Mouse (Mus musculus): ENCODE results near the gene Cabin1. TPM values are rescaled to one million over a fixed set of nuclear protein-coding genes. Genes with fewer than 3 reads are reported as not detected.

Gene Cabin1
- total and polyA plus RNA-seq, 3 experiments, result 27.2 to 115 (median 54.9) TPM

DNA sequence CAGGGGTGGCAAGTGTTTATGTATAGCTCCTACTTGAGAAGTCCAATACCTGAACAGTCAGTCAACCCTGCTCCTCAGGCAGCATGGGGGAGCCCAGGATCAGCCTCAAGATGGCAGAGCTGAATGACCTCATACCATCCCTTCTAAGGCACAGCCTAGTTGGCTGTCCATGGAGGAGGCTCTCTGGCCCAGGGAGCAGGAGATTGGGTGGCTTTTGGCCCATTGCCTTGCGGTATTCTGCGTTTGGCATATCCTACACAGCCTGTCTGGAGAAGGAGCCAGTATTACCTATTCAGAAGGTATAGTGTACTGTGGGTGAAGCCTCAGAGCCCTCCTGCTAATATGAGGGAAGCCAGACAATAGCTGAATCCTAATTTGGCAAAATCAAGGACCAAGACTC, 68.6 kb downstream of the Cabin1 start:
- H3K27ac ChIP-seq (ENCODE audit: control insufficient read depth, low read depth, low read length), result no peak overlapping the region
- no peaks in the 10 kb centered on the region for H3K27me3 ChIP-seq (ENCODE audit: control insufficient read depth in 1 of 2, insufficient read depth in 2 of 2, low read length in 2 of 2)
- H3K36me3 ChIP-seq (ENCODE audit: control insufficient read depth in 1 of 2, insufficient read depth in 2 of 2, low read length in 2 of 2), result peaks cover 13 to 25% of the 10 kb centered on the region in 2 experiments
- H3K9ac ChIP-seq (ENCODE audit: control insufficient read depth, low read depth, low read length, poor library complexity, severe bottlenecking), result no peak overlapping the region
- DNase-seq (ENCODE audit: low read depth, low spot score), result no peak
- no peak for TF ChIP-seq ELF1 (IDR thresholded peaks at IDR 0.05; ENCODE audit: low read depth, low read length)
- no peak for TF ChIP-seq KAT2A (conservative IDR thresholded peaks at IDR 0.05; ENCODE audit: low read depth, low read length)
- TF ChIP-seq CHD1 (IDR thresholded peaks at IDR 0.05; ENCODE audit: low read depth, low read length), result no peak
- TF ChIP-seq GATA1 (IDR thresholded peaks at IDR 0.05; ENCODE audit: low read depth, low read length), result no peak
- no peak for TF ChIP-seq EP300 (IDR thresholded peaks at IDR 0.05; ENCODE audit: low read depth in 1 of 2, low read length in 2 of 2)
- no peak for TF ChIP-seq GABPA (IDR thresholded peaks at IDR 0.05; ENCODE audit: low read depth, low read length)
- no peak for TF ChIP-seq UBTF (IDR thresholded peaks at IDR 0.05; ENCODE audit: borderline replicate concordance, insufficient read depth, low read depth, low read length)
- TF ChIP-seq RAD21 (IDR thresholded peaks at IDR 0.05; ENCODE audit: low read depth, low read length), result no peak
- no peak for TF ChIP-seq POLR2AphosphoS5 (IDR thresholded peaks at IDR 0.05; ENCODE audit: borderline replicate concordance, low read depth, low read length)
- TF ChIP-seq MAFK (IDR thresholded peaks at IDR 0.05; ENCODE audit: borderline replicate concordance, low read depth, low read length), result no peak
- no peak for TF ChIP-seq SMC3 (IDR thresholded peaks at IDR 0.05; ENCODE audit: low read depth, low read length)
- TF ChIP-seq MYC (IDR thresholded peaks at IDR 0.05; ENCODE audit: low read depth, low read length), result no peak
- TF ChIP-seq TCF12 (IDR thresholded peaks at IDR 0.05; ENCODE audit: low read depth, low read length), result no peak
- TF ChIP-seq MAZ (IDR thresholded peaks at IDR 0.05; ENCODE audit: low read depth, low read length), result no peak
- TF ChIP-seq HCFC1 (IDR thresholded peaks at IDR 0.05; ENCODE audit: low read depth, low read length), result no peak
- TF ChIP-seq MXI1 (IDR thresholded peaks at IDR 0.05; ENCODE audit: low read depth, low read length), result no peak
- TF ChIP-seq TAL1 (IDR thresholded peaks at IDR 0.05; ENCODE audit: low read length), result no peak
- no peaks in the 10 kb centered on the region for H3K79me2 ChIP-seq (ENCODE audit: control insufficient read depth, insufficient read depth, low read length, poor library complexity)
- H3K9me3 ChIP-seq (replicated peaks; ENCODE audit: insufficient read depth, low read length), result no peaks in the 10 kb centered on the region
- peaks cover 12 to 28% of the 10 kb centered on the region in 2 experiments for H3K4me1 ChIP-seq (ENCODE audit: control insufficient read depth in 1 of 2, insufficient read depth in 2 of 2, low read length in 2 of 2)
- no peak overlapping the region for H3K4me3 ChIP-seq (ENCODE audit: control insufficient read depth in 1 of 2, insufficient read depth in 1 of 2, low read depth in 2 of 2, low read length in 2 of 2)

DNA sequence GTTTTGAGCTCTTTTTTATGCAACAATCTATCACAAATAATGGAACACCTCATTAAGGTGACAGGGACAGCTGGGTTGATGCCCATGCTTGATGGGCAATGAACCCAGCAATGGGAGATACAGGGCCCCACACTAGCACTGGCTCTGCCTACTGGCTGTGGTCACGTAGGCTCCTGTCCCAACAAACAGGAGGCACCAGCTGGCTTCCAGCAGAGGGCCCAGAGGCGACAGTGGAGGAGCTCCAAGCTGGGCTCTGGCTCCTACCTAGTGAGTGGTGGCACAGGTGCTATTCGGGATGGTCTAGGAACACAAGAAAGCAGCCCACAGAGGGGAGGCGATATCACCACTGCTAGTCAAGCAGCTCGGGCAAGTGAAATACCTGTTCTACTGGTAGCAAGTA, 69.1 kb downstream of the Cabin1 start:
- H3K9me3 ChIP-seq (replicated peaks; ENCODE audit: insufficient read depth, low read length), result no peaks in the 10 kb centered on the region
- no peak for DNase-seq (ENCODE audit: low read depth, low spot score)
- H3K4me3 ChIP-seq (ENCODE audit: control insufficient read depth in 1 of 2, insufficient read depth in 1 of 2, low read depth in 2 of 2, low read length in 2 of 2), result no peak overlapping the region
- TF ChIP-seq JUND (IDR thresholded peaks at IDR 0.05; ENCODE audit: low read depth, low read length) (no peak), CHD2 (IDR thresholded peaks at IDR 0.05; ENCODE audit: low read length) (no peak), GABPA (IDR thresholded peaks at IDR 0.05; ENCODE audit: low read depth, low read length) (no peak), KAT2A (conservative IDR thresholded peaks at IDR 0.05; ENCODE audit: low read depth, low read length) (no peak), MXI1 (IDR thresholded peaks at IDR 0.05; ENCODE audit: low read depth, low read length) (no peak), ZKSCAN1 (IDR thresholded peaks at IDR 0.05; ENCODE audit: low read depth, low read length) (no peak), ZNF384 (IDR thresholded peaks at IDR 0.05; ENCODE audit: low read depth, low read length) (no peak), MYB (IDR thresholded peaks at IDR 0.05; ENCODE audit: low read depth, low read length) (no peak), MEF2A (IDR thresholded peaks at IDR 0.05; ENCODE audit: extremely low read depth, insufficient replicate concordance, low read depth, low read length, poor library complexity, severe bottlenecking) (no peak), POLR2AphosphoS2 (IDR thresholded peaks at IDR 0.05; ENCODE audit: low read length) (no peak)
- no peak overlapping the region for H3K9ac ChIP-seq (ENCODE audit: control insufficient read depth, low read depth, low read length, poor library complexity, severe bottlenecking)
- no peaks in the 10 kb centered on the region for H3K79me2 ChIP-seq (ENCODE audit: control insufficient read depth, insufficient read depth, low read length, poor library complexity)
- no peak overlapping the region for H3K27ac ChIP-seq (ENCODE audit: control insufficient read depth, low read depth, low read length)
- peaks cover 13 to 25% of the 10 kb centered on the region in 2 experiments for H3K36me3 ChIP-seq (ENCODE audit: control insufficient read depth in 1 of 2, insufficient read depth in 2 of 2, low read length in 2 of 2)
- peaks cover 12 to 28% of the 10 kb centered on the region in 2 experiments for H3K4me1 ChIP-seq (ENCODE audit: control insufficient read depth in 1 of 2, insufficient read depth in 2 of 2, low read length in 2 of 2)
- no peaks in the 10 kb centered on the region for H3K27me3 ChIP-seq (ENCODE audit: control insufficient read depth in 1 of 2, insufficient read depth in 2 of 2, low read length in 2 of 2)
